Mouse (Mus musculus): Measurements from ENCODE around the gene Spata31d1d.
A peak's percentile ranks its signal among the peaks of the same experiment; 100 is the strongest.
"Not testable (repeated sequence)": the region's sequence is repeated elsewhere in the genome, so short reads cannot be mapped to it uniquely, and the experiment has no call there.

Gene Spata31d1d

DNA sequence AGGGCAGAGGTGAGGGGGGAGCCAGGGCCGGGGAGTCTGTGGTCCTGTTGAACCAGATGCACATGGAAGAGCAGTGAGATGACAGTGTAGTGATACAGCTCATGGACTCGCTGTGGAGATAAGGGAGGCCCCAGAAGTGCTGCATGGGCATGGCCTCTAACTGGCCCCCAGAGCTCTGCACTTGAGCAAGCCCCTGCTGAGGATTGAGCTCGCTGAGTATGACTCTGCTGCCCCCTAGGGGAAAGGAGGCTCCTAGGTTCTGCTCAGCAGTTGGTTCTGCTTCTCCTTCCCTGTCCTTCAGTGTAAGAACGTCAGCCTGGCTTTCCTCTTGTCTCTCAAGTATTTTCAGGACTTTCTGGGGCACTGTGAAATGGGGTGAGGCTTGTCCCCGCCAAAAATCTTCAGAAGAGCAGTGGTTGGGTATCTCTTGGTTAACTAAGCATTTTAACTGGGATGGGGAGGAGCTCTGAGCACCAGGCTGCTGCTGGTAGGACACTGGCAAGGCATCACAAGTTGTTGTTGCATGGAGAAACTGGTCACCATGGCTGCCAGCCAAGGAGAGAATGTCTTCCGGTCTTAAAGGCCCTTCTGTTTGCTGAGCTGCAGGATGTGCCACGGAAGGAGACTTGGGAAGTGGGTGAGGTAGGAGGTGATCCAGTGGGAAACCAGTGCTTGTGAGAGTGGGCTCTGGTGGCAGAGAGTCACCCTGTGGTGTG is 3.0 kb downstream of the Spata31d1d start:
- peak; percentile 83 for DNase-seq

DNA sequence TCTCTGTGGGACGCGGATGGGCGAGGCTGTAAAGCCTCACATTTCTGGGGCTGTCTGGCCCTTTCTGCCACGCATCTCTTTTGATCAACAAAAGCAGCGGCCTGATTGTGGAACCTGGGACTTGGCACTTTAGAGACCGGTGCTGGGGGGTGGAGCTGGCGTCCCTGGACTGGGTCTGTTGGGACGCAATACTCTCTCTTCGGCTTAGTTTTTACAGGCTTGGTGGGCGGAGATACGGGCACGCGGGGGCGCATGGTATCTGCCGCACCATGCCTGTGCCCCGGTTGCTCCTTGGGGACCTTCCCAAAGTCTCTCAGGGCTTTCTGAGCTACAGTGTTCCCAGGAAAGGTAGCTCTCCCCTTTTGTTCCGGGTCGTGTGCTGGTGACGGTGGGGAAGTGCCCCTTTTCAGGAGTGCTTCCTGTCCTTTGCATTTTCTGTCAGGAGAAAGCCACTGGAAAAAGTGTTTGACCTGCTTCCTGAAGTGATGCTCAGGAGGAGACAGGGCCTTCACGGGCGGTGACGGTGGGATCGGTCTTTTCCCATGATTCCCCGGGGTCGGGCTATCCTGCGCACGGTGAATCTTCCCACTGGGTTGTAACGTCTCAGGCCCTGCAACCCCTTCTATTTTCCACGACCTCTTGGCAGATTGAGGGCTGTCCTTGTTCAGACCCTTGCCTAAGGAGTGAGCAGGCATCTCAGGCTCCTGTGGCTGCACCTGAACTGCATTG is 5.2 kb downstream of the Spata31d1d start:
- no peak for DNase-seq

DNA sequence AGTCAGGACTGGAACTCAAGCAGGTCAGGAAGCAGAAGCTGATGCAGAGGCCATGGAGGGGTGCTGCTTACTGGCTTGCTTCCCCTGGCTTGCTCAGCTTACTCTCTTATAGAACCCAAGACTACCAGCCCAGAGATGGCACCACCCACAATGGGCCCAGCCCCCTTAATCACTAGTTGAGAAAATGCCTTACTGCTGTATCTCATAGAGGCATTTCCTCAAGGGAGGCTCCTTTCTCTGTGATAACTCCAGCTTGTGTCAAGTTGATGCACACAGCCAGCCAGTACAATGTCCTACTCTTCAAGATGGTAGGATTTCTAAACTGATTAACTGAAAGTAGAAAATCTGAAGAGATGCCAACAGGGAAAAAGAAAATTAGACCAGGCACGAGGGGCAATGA is 9.5 kb downstream of the Spata31d1d start:
- not testable (repeated sequence) for DNase-seq

DNA sequence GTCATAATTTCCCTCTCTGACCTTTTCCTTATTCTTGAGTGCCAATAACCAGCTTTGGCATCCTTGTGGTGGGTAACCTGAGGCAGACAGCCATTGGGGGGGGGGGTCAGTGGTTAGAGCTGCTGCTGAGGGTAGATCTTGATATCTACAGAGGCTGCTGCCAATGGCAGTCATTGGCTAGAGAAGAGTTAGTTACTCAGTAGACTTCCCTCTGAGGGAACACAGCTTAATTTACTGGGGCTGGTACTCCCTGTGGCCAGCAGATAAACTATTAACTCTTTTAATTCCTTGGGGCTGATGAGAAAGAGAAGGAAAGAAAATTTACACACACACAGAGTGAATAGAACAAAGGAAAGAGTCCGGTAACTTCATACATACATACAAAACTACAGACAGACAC is 12.1 kb downstream of the Spata31d1d start:
- DNase-seq = no peak

DNA sequence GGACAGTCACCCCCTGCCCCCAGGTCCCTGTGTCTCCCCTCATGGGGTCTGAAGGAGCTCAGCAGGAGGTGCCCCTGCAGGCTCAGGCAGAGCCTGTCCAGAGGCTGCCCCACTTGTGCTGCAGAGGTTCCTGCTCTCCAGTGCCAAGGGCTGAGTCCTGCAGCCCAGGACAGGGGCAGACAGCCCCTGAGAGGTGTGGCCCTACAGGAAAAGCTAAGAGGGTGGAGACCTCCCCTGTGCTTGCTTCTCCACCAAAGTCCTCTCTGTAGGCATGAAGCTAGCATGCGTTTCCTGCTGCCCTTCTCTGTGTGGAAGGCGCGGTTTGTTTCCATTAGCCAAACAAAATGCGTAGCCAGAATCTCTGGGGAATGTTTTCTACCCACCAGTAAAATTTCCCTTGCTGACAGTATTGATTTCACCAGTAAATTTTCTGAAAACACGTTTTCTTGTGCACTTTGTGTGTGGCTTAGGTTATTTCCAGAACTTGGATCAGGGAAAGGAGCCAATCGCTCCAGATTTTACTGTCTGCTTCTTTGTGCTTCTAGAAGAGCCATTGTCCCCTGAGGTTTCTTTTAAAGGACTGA is 12.6 kb downstream of the Spata31d1d start:
- DNase-seq = not testable (repeated sequence)

DNA sequence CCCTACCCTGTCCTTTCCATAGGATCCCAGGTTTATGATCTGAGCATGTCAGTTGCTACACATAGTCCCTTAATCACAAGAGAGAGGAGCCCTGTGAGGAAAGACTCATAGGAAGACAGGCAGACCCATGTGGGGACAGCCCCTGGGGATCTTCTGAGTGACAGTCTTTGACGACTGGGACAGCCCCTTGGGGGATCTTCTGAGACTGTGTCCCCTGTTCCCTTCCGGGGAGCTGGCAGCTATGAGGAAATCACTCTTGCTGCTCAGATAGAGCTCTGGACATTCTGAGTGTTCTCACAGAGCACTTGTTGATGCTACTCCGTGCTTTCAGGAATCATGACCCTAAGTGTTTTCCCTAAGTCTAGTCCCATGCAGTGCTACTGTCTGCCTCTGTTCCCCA is 17.8 kb downstream of the Spata31d1d start:
- no peak for DNase-seq

DNA sequence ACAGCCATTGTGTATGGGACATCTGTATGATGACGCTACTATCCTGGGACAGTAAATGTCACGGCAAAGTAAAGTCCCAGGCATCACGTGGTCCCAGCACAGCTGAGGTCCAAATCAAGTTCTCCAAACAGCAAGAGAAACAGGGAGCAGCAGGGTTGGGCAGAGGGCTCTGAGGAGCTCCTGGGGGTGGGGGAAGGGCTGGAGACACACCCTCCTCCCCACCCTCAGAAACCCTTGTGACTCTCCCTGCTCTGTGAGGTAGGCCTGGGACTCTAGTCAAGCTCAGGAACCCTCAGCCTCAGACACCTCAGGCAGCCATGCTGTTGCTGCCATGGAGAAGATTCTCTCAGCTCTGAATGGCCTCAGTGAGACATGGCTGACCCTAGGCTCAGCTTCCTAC is 19.6 kb downstream of the Spata31d1d start, which contains the start of gene Spata31d1b:
Gene Spata31d1b, plus strand, starts transcription at position 301 of the 400 bp plus-strand sequence.
- DNase-seq = not testable (repeated sequence)

DNA sequence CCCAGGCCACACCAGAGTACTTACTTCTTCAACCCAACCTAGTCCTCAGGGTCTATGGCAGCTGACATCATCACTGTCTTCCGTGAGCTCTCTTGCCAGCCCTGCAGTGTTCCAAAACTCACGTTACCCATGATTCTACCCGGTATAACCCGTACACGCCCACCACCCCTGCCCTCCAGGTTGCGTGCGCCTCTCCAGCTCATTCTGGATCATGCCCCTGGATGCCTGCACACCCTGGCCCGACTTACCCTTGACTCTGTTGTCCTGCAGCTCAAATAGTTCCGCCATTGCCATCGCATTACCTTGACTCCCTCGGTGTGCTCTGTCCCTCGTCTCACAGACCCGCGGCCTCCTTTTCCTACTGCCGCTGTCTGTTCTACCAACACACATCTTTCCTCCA is 21.3 kb downstream of the Spata31d1d start, which contains the start of gene Spata31d1a:
Gene Spata31d1a, minus strand, starts transcription at position 101 of the 400 bp plus-strand sequence.
- DNase-seq = no peak

DNA sequence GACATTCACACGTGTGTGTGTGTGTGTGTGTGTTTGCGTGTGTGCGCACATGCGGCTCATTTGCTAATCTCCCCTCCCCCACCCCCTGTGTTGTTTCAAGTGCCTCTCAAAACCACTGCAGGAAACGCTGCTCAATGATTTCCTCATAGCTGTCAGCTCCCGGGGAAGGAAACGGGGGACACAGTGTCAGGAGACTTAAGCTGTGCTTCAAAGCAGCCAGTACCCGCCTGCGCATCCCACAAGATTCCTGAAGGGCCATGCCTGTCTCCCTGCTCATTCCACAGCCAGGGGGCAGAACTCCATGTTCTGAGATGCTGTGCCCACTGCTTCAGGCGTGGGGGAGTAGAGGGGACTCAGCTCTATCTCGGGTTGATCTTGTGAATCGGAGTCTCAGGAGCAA is 27.0 kb downstream of the Spata31d1d start:
- no peak for DNase-seq

DNA sequence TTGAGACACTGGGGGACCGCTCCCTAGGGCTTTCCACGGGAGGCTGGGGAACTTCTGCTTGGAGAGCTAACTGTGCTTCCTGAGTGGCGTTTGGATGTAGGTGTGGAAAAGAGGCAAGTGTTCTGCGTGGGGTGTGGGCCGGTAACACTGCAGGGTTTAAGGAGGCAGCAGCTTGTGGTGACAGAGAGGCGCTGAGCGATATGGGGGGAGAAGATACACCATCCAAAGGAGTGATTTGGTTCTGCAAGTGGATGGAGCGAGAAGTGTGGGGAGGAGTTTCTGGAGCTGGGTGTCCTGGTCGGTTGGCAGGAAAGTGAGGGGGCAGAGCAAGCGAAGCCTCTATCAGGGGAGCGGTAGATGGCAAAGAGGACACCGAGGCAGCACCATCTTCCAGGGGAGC is 28.0 kb downstream of the Spata31d1d start:
- peak; percentile 43 for DNase-seq

DNA sequence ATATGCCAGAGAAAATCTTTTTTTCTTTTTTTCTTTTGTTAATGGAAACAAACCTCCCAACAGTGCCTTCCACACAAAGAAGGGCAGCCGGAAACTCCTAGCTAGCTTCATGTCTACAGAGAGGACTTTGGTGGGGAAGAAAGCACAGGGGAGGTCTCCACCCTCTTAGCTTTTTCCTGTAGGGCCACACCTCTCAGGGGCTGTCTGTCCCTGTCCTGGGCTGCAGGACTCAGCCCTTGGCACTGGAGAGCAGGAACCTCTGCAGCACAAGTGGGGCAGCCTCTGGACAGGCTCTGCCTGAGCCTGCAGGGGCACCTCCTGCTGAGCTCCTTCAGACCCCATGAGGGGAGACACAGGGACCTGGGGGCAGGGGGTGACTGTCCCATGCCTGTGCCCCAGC is 31.4 kb downstream of the Spata31d1d start:
- DNase-seq = not testable (repeated sequence)

DNA sequence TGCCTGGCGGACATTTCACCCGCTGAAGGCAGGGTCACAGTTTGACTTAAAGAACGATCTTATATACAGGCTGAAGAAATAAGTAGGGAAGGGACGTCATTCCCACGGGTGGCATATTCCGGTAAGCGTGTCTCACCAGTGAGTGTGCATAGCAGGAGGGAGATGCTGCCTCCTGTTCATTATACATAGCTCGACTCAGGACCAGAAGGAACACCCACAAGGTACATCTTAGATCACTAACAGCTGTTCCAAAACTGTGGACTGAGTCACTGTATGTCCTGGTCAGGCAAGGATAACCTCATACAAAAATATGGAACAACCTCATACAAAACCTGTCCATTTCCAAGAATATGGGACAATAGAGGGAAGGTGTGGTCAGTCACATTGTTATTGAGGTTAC is 32.4 kb downstream of the Spata31d1d start:
- no peak for DNase-seq

DNA sequence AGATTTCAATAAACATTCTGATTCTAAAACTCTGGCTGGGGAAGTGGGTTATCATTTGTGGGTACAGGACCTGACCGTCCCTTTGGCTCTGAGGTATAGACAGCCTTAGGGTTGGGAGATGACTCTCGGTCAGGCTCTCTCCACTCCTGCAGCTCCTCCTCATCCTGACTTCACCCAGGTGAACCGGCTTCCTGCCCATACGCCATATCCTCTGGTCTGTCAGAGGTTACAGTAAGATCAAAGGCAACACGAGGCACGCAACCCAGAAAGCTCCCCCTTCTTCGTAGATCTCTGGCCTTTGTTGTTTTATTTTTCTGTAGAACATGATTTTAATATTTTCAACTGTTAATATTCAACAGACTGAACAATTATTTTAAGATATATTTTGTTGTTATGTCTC is 35.8 kb downstream of the Spata31d1d start:
- no peak for DNase-seq

DNA sequence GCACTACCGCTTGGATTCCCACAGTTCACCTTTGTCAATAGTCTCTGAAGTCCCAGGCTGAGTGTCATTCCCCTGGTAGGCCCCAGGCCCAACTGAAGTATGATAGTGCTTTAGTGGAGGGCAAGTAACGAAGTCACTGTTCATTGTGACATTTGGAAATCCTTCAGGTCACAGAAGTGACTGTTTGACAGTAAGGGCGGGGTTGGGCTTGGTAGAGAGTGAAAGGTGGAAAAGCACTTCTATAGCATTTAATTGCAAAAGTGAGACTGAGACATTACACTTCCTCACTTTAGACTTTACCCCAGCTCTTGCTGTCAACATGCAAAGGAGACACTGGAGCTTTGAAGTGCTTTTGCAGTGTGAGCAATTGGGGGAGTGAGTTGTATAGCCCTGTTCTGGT is 37.5 kb downstream of the Spata31d1d start, which contains the start of gene 4921517D22Rik:
Gene 4921517D22Rik, minus strand, starts transcription at position 101 of the 400 bp plus-strand sequence.
- no peak for DNase-seq

DNA sequence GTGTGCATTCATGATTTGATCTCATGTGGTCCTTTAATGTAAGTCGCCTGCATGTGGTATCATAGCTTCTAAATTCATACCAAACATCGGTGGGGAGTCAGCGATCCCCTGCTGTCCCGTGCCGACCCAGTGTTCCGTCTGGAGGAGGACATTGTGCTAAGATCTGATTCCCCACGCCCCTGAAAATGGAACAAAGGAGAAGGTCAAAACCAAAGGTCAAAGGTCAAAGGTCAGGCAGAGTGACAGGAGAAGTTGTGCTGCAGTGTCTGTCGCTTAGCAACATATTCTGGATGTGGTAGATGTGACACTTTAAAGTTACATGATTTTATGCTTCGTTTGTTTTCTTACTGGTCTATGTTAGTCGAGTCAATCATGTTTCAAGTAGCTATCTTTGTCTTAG is 40.1 kb downstream of the Spata31d1d start:
- no peak for DNase-seq

DNA sequence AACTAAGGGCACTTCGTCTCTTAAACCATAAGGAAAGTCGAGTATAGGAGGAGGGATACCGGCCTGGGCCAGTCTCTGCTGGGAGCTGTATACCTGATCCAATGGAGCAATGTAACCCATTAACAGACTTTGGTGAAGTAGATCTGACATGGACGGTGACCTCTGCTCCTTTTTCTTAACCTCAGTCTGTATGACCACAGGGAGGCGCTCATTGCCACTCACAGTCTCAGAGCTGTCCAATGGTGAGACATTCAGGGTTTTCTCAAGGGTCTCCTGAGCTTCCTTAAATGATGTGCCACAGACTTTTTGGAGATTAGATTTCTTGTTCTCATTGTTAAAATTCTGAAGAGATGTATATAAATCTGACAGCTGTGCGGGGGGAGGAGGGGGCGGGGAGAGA is 41.0 kb downstream of the Spata31d1d start:
- no peak for DNase-seq

DNA sequence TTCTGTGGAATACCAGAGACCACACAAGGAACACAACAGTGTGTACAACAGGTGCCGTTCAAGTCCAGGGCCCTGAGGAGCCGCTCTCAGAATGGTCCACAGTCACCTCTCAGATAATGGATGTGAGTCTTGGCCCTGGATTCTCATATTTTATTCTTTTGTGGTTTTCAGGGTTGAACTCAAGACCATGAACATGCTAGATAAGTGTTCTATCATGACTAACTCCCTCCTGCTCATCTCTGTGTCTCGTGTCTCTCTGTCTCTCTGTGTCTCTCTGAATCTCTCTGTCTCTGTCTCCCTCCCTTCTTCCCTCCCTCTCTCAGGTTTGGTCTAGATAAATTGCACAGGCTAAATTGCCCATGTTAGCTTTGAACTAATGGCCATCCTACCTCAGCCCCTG is 41.7 kb downstream of the Spata31d1d start:
- DNase-seq = no peak

DNA sequence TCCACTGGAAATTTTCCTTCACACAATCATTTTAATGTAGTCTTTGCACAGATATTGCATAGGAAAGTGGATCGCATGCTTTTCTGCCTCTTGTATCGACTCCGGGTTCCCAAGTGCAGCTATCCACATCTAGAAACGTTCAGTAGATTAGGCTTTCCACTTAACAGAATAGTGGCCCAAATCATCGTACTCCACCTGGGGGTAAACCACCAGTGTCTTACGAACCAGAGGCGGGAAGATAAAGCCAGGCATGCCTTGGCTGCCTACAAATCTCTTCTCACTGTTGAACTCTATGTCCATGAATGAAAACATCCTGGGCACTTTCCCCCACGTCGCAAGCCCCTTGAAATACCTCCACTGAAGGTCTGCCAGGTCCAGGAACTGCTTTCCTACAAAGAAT is 42.2 kb downstream of the Spata31d1d start:
- no peak for DNase-seq

DNA sequence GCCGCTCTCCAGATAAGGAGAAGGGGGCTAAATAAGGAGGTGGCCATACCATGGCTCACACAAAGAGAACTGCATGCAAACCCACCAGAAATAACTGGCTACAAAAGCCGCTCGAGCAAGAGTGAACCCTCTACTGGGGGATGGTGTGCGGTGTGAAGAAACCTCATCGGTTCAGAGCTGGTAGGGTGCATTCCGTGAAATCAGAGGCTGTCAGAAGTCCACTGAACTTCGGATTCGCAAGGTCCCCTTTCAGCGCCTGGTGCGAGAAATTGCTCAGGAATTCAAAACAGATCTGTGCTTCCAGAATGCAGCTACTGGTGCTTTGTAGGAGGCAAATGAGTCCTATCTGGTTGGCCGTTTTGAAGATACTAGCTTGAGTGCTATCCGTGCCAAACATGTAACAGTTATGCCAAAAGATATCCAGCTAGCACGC is 43.2 kb downstream of the Spata31d1d start:
- no peak for DNase-seq

DNA sequence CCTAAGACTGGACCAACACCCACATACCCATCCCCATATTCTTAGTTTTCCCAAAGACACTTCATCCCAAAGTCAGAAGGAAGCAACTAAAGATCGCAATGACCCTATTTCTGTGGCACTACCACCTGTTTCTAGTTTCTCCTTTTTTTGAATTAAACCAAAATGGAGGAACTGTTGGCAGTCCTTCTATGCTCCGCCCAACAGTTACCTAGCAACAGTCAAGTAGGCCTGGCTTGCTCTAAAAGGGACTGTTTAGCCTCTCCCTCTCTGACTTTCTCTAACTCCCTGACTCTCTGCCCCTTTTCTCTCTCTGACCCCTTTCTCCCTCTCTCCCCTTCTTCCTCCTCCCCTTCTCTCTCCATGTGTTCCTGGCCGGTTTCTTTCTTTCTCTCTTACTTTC is 46.3 kb downstream of the Spata31d1d start:
- no peak for DNase-seq

DNA sequence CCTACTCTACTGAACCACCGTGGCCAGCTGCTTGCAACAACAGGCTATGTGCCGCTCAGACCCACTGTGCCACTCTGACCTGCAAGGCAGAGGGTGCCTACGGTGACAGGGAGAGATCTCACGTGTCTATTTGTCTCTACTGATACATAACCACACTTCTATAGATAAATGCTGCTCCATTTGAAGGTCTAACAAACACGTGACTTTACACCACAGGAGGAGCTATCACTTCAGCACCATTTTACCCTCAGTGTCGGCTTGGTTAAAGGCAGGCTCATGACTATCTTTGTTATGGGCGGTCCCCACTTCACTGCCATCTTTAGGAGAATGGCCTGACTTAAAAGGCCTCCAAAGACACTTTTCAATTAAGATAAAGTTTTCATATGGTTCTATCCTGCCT is 48.9 kb downstream of the Spata31d1d start:
- DNase-seq = no peak

DNA sequence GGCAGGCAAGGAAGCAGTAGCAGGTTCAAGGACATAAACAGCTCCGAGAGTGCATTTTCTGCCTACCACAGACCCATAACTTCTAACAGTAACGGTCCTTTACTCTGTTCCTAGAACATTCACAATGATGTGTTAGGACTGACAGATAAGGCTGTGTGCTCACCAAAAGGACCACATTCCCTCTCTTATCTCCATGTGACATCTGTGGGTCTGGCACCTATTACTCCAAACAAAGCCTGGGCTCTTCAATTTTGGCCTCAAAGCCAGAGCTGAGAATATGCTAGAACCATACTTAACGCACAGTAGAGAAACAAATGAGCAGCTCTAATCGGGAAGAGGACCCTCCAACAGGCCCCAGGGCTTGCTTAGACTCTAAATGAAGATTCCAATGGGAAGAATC is 51.6 kb downstream of the Spata31d1d start:
- DNase-seq = no peak

DNA sequence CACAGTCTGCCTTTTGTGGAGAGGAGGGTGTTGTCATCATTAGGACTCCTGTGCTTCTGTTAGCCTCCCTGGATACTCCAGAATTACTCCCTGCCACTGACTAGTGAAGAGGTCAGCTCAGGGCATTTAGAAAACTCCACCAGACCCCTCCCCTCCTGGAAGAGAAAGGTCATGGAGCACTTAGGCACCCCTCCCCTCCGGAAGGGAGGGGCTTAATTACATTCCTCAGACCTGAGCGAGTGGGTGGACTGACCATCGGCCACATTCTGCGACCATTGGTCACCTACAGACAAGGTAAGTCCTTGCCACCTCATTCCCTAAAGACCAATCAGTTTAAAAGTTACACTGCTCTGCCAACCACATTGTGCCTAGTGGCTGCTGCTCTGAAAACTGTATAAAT is 52.2 kb downstream of the Spata31d1d start:
- DNase-seq = no peak
